Mouse (Mus musculus): ENCODE results near the gene Mpv17l.
"Not testable (repeated sequence)": the region's sequence is repeated elsewhere in the genome, so short reads cannot be mapped to it uniquely, and the experiment has no call there.

DNA sequence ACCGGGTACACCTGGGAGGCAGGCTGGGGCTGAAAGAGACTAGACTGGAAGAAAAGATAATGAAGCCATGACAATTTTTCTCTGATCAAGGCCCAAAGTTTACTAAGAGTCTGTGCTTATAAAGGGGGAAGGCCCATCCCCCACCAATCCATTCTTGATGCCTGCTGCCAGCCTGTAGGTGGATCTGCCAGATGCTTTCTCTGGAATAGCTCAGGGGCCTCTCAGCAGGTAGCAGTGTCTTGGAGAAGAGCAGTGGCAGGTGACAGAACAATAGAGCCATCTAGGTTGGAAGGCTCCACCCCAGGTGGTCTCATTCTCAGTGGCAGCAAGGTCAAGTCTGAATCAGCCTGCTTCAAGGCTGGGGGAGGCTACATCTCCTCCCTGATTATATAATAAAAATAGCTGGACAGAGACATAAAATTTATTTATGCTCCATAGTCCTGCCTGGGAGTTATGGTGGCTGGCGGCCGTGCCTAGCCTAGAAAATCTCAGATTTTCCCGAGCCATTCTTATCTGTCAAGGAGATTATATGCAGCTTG is 73.5 kb downstream of the Mpv17l start:
- not testable (repeated sequence) for TF ChIP-seq CTCF (conservative IDR thresholded peaks at IDR 0.05; ENCODE audit: low read length); POU5F1 (IDR thresholded peaks at IDR 0.05; ENCODE audit: borderline replicate concordance, low read length)
